Mouse (Mus musculus): ENCODE data around the gene Cstf3.

DNA sequence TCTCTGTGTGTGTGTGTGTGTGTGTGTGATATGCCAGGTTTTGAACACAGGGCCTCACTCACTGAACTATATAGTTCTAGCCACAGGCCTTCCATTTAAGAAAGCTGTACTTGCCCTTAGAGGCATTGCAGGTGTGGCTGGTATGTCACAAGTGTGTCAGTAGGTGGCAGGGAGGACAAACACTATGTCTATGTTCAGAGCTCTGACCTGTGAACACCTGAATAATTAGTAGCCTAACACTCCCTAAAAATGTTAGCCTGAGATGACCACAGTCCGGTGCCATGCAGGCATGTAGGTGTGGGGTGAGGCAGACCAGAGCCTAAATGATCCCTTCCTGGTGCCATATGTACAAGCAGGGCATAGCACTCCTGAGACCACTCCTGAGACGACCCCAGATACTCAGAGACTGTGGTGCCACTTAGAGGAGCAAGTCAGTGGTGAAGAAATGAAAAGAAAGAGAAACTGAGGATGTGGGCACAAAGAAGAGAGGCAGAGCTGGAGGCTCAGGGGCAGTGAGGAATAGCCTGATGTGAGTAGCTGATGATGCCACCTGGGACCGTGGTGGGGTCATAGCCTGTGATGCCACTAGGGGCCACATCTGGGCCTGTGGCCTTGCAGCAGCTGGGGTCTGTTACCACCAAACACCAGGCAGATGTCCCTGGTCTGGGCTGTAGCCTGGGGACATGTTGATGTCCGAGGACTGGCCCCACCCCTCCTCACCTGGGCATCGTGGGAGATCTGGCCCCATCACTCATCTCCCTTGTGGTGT, 11.3 kb upstream of the Cstf3 start:
- TF ChIP-seq POLR2A (IDR thresholded peaks at IDR 0.05; ENCODE audit: low read depth, low read length) (no peak), CTCF (IDR thresholded peaks at IDR 0.05; ENCODE audit: extremely low read depth, insufficient read length, insufficient replicate concordance, low read depth, low read length) (no peak)

Data from small intestine, adult 2 months (tissue).